In genomic region chr13:112416410-112417162, GRCm38 (mm10) we compare ENCODE assay signal across 9 mouse cellular contexts. TPM values are rescaled to one million over a fixed set of nuclear protein-coding genes. Genes with fewer than 3 reads are reported as not detected.
A peak's percentile ranks its signal among the peaks of the same experiment; 100 is the strongest.
DNase-seq lines count a peak whose midpoint lies in the region; ATAC-seq and TF ChIP-seq lines count a peak whose summit lies in the region.
"Had no signal": no experiment of that assay in that cellular context is flagged by ENCODE, and none has a peak within 500 bp of the region (broad histone marks: within the 10 kb centered on the region; RNA-seq: fewer than 3 reads in every experiment).

No protein-coding gene starts in this region.

- no peak for TF ChIP-seq CTCF in heart, postnatal 0 days (IDR thresholded peaks at IDR 0.05; ENCODE audit: low read depth)

- no peak for TF ChIP-seq EP300 in heart, postnatal 0 days (IDR thresholded peaks at IDR 0.05; ENCODE audit: low read depth)

- no peaks in the 10 kb centered on the region for H3K9me3 ChIP-seq in midbrain, embryonic 10.5 days (replicated peaks)
- no peaks in the 10 kb centered on the region for H3K9me3 ChIP-seq in midbrain, embryonic 15.5 days
- H3K9me3 ChIP-seq in heart, postnatal 0 days (replicated peaks; ENCODE audit: control insufficient read depth, low read length): no peaks in the 10 kb centered on the region
- H3K9me3 ChIP-seq in stomach, embryonic 14.5 days (ENCODE audit: control insufficient read depth, low read depth, low read length): no peaks in the 10 kb centered on the region

- WGBS in midbrain, embryonic 10.5 days: 25% methylated on average over 8 of the region's 8 CpGs
- WGBS in midbrain, embryonic 15.5 days: 24% methylated on average over 8 of the region's 8 CpGs
- 24% methylated on average over 8 of the region's 8 CpGs for whole genome bisulfite sequencing in heart, postnatal 0 days
- 12% methylated on average over 8 of the region's 8 CpGs for WGBS in stomach, embryonic 14.5 days

- no peak for ATAC-seq in midbrain, embryonic 15.5 days (replicated peaks)
- ATAC-seq in heart, postnatal 0 days (ENCODE audit: insufficient read depth, low read depth): no peak
- no peak for ATAC-seq in stomach, embryonic 14.5 days (ENCODE audit: insufficient number of reproducible peaks, insufficient read depth, low FRiP score, low read depth)
- ATAC-seq in activated CD4-positive, CD25-positive, alpha-beta regulatory T cell, adult 4 months: no peak

- H3K4me3 ChIP-seq in midbrain, embryonic 10.5 days: no peak overlapping the region
- no peak overlapping the region for H3K4me3 ChIP-seq in midbrain, embryonic 15.5 days
- 0 out of 2 replicates have a peak overlapping the region, but pooled peaks have one; percentile 9 for H3K4me3 ChIP-seq in heart, postnatal 0 days (ENCODE audit: low read depth, low read length)
- no peak overlapping the region for H3K4me3 ChIP-seq in stomach, embryonic 14.5 days (ENCODE audit: low read depth, low read length)

- no peaks in the 10 kb centered on the region for H3K27me3 ChIP-seq in midbrain, embryonic 10.5 days (ENCODE audit: low read depth, poor library complexity, severe bottlenecking)
- no peaks in the 10 kb centered on the region for H3K27me3 ChIP-seq in midbrain, embryonic 15.5 days (replicated peaks)
- no peaks in the 10 kb centered on the region for H3K27me3 ChIP-seq in heart, postnatal 0 days (ENCODE audit: control insufficient read depth, insufficient read depth, low read length)
- no peaks in the 10 kb centered on the region for H3K27me3 ChIP-seq in stomach, embryonic 14.5 days (ENCODE audit: control insufficient read depth, insufficient read depth, low read length)

- peak; percentile 4 for DNase-seq in gastrocnemius, postnatal 25 days
- DNase-seq in gastrocnemius, adult 18-20 months (ENCODE audit: low spot score): no peak
- no peak for DNase-seq in midbrain, embryonic 10.5 days (ENCODE audit: low spot score)
- DNase-seq in heart, postnatal 0 days (ENCODE audit: low spot score): no peak
- DNase-seq in ovary, postnatal 14 days (ENCODE audit: low spot score): no peak
- DNase-seq: cerebellum, adult 11-12 months had no signal

- H3K36me3 ChIP-seq in midbrain, embryonic 10.5 days: no peaks in the 10 kb centered on the region
- no peaks in the 10 kb centered on the region for H3K36me3 ChIP-seq in midbrain, embryonic 15.5 days (replicated peaks)
- H3K36me3 ChIP-seq in heart, postnatal 0 days (replicated peaks; ENCODE audit: control insufficient read depth, insufficient read depth, low read length): no peaks in the 10 kb centered on the region
- no peaks in the 10 kb centered on the region for H3K36me3 ChIP-seq in stomach, embryonic 14.5 days (ENCODE audit: control insufficient read depth, insufficient read depth, low read length)

- no peak overlapping the region for H3K9ac ChIP-seq in midbrain, embryonic 15.5 days
- no peak overlapping the region for H3K9ac ChIP-seq in heart, postnatal 0 days (replicated peaks; ENCODE audit: low read depth, low read length)
- no peak overlapping the region for H3K9ac ChIP-seq in stomach, embryonic 14.5 days (replicated peaks; ENCODE audit: low read depth, low read length)

- H3K4me1 ChIP-seq in midbrain, embryonic 10.5 days: peaks cover 17% of the 10 kb centered on the region
- no peaks in the 10 kb centered on the region for H3K4me1 ChIP-seq in midbrain, embryonic 15.5 days
- peaks cover 15% of the 10 kb centered on the region for H3K4me1 ChIP-seq in heart, postnatal 0 days (ENCODE audit: control insufficient read depth, insufficient read depth)
- H3K4me1 ChIP-seq in stomach, embryonic 14.5 days (ENCODE audit: control insufficient read depth, insufficient read depth, low read length): peaks cover 6% of the 10 kb centered on the region; the same call in 1 of the 2 replicates

- no peak overlapping the region for H3K4me2 ChIP-seq in midbrain, embryonic 15.5 days
- H3K4me2 ChIP-seq in heart, postnatal 0 days (ENCODE audit: low read depth, low read length): peak overlapping the region; percentile 40
- no peak overlapping the region for H3K4me2 ChIP-seq in stomach, embryonic 14.5 days (replicated peaks; ENCODE audit: low read depth, low read length)

- peak overlapping the region; percentile 71 for H3K27ac ChIP-seq in midbrain, embryonic 10.5 days (replicated peaks)
- H3K27ac ChIP-seq in midbrain, embryonic 15.5 days: no peak overlapping the region
- H3K27ac ChIP-seq in heart, postnatal 0 days (ENCODE audit: low read depth): peak overlapping the region; percentile 66
- peak overlapping the region; percentile 56 for H3K27ac ChIP-seq in stomach, embryonic 14.5 days (ENCODE audit: low read length)

RNA-seq across cellular contexts. Expression of gene Il6st, which starts 47.3 kb away (rescaled TPM):
- 100 to 1,000 TPM; 131 to 142 TPM for total RNA-seq in gastrocnemius, postnatal 25 days (2021)
- 100 to 1,000 TPM; 162 to 172 TPM for total RNA-seq in gastrocnemius, adult 18-20 months (2021)
- 21.6 and 28.4 TPM in 2 replicates for polyA plus RNA-seq in midbrain, embryonic 10.5 days (2016; fragmentation: Nextera tagmentation; extraction: Ambion mirVana)
- polyA plus RNA-seq in midbrain, embryonic 15.5 days (2015; fragmentation: Nextera tagmentation; extraction: Ambion mirVana): 20.9 and 22.1 TPM in 2 replicates
- total RNA-seq in heart, postnatal 0 days (2014; rRNA removed; ENCODE audit: low replicate concordance): 79.0 and 98.0 TPM in 2 replicates
- 29.9 and 30.0 TPM in 2 replicates for polyA plus RNA-seq in heart, postnatal 0 days (2015; fragmentation: Nextera tagmentation; extraction: Ambion mirVana)
- polyA plus RNA-seq in stomach, embryonic 14.5 days (2014; fragmentation: Nextera tagmentation; extraction: Ambion mirVana): 48.8 and 49.5 TPM in 2 replicates
- polyA plus RNA-seq in activated CD4-positive, CD25-positive, alpha-beta regulatory T cell, adult 4 months (2017; shearing (Covaris generic)): 10 to 100 TPM; 29.5 to 37.5 TPM
